Mouse (Mus musculus) ZHBTc4 (cell line): Measurements from ENCODE around the gene Atxn7l3b.

ENCODE experiments used
- DNase-seq: peaks from one replicate; pipeline ENCODE4 v3.0.0-alpha.2; 2011; ENCODE audit warnings: low read depth, low spot score

Atxn7l3b gene

DNA sequence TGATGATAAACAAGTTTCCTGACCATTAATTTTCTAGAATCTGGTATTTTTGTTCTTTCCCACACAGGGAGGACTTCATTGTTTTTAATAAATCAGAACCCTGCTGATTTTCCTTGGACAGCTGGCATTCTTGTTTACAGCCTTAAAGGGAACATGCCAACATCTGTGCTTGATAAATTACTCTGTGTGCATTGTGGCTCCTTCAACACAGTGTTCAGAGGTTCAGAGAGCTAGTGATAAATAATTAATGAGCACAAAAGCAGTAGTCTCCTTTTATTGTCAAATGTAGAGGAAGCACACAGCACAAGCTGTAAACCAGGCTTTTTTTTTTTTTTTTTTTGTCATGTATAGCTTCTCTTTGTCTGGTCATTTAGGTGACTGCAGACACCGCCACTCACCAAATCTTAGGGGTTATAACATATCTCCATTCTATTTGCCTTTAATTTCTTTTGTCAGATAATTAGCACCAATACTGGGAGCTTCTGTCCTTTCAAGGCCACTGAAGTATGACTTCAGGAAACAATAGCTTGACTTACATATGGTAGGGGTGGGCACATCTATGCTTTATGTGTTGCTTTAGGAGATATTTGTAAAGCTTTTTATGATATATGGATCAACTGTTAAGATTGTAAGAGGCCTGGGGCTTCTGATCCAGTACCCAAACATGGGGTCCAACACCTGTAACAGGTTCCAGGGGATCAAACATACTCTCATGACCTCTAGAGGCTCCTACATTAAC is 52.0 kb downstream of the Atxn7l3b start:
- no peak for DNase-seq
